Mouse (Mus musculus) CH12.LX (cell line): ENCODE results near the gene Vwc2. TPM values are rescaled to one million over a fixed set of nuclear protein-coding genes. Genes with fewer than 3 reads are reported as not detected.

Source experiments
- DNase-seq: peaks from one replicate; pipeline ENCODE4 v3.0.0-alpha.2; 2013; ENCODE audit errors: extremely low read depth
- H3K27ac ChIP-seq: 2 replicates; pipeline ENCODE4 v1.5.1; 2012; ENCODE audit warnings: low read depth, mild to moderate bottlenecking, control low read depth, moderate library complexity; ENCODE audit not compliant: insufficient read depth
- H3K27me3 ChIP-seq: replicated peaks from 2 replicates; pipeline ENCODE3; 2012; ENCODE audit warnings: inconsistent platforms
- H3K36me3 ChIP-seq, 2 experiments: replicated peaks in 1 of 2; 2 replicates each; pipeline versions ENCODE3 to v1.6.1; 2012; ENCODE audit warnings: inconsistent platforms in 1 of 2, low read length in 1 of 2, mild to moderate bottlenecking in 1 of 2, mixed read lengths in 1 of 2, moderate library complexity in 1 of 2; ENCODE audit not compliant: control insufficient read depth in 1 of 2, insufficient read depth in 1 of 2
- H3K4me1 ChIP-seq, 2 experiments: 2 replicates each; pipeline ENCODE4 v1.6.1; 2012; ENCODE audit warnings: inconsistent platforms in 1 of 2, moderate library complexity in 1 of 2; ENCODE audit not compliant: insufficient read depth in 2 of 2, control insufficient read depth in 1 of 2
- H3K4me2 ChIP-seq: 2 replicates; pipeline ENCODE4 v1.6.1; 2012; ENCODE audit warnings: low read depth, mild to moderate bottlenecking, control low read depth; ENCODE audit not compliant: poor library complexity, insufficient read depth, severe bottlenecking
- H3K4me3 ChIP-seq, 3 experiments: fragments of 150-350 bp in 1 of 3; sonication (generic) in 1 of 3; replicated peaks in 1 of 3; 2 replicates each; pipeline versions ENCODE3 to v1.5.1; 2011 to 2012; ENCODE audit warnings: low read depth in 2 of 3, low read length in 2 of 3, mild to moderate bottlenecking in 2 of 3, moderate library complexity in 2 of 3, control low read depth in 1 of 3, improper control_type of control experiment in 1 of 3, inconsistent platforms in 1 of 3, mixed read lengths in 1 of 3; ENCODE audit not compliant: poor library complexity in 1 of 3
- H3K79me2 ChIP-seq: replicated peaks from 2 replicates; pipeline ENCODE4 v1.6.1; 2012; ENCODE audit warnings: mild to moderate bottlenecking, moderate library complexity; ENCODE audit not compliant: control insufficient read depth, poor library complexity, insufficient read depth, severe bottlenecking; ENCODE audit errors: extremely low read depth
- H3K9ac ChIP-seq: 2 replicates; pipeline ENCODE4 v1.6.1; 2012; ENCODE audit warnings: low read depth, mild to moderate bottlenecking, control low read depth, moderate library complexity; ENCODE audit not compliant: insufficient read depth
- H3K9me3 ChIP-seq: replicated peaks from 2 replicates; pipeline ENCODE3; 2012; ENCODE audit warnings: low read length, inconsistent platforms, mixed read lengths
- BHLHE40 ChIP-seq: IDR thresholded peaks from 2 replicates; pipeline ENCODE4 v1.6.1; 2011; ENCODE audit warnings: mild to moderate bottlenecking, low read depth, low read length, improper control_type of control experiment
- CHD1 ChIP-seq: IDR thresholded peaks from 2 replicates; pipeline ENCODE4 v1.6.1; 2012; ENCODE audit warnings: low read depth, low read length, improper control_type of control experiment, inconsistent platforms
- CHD2 ChIP-seq: IDR thresholded peaks from 2 replicates; pipeline ENCODE4 v1.6.1; 2011; ENCODE audit warnings: low read length, improper control_type of control experiment
- ELF1 ChIP-seq: IDR thresholded peaks from 2 replicates; pipeline ENCODE4 v1.6.1; 2014; ENCODE audit warnings: low read depth, mild to moderate bottlenecking, inconsistent platforms, low read length, improper control_type of control experiment
- ETS1 ChIP-seq: conservative IDR thresholded peaks from 2 replicates; pipeline ENCODE4 v1.6.1; 2012; ENCODE audit warnings: low read depth, mild to moderate bottlenecking, inconsistent platforms, low read length, improper control_type of control experiment, moderate library complexity
- HCFC1 ChIP-seq: IDR thresholded peaks from 2 replicates; pipeline ENCODE4 v1.6.1; 2012; ENCODE audit warnings: low read depth, mild to moderate bottlenecking, inconsistent platforms, low read length, improper control_type of control experiment
- JUN ChIP-seq: IDR thresholded peaks from 2 replicates; pipeline ENCODE4 v1.6.1; 2011; ENCODE audit warnings: low read depth, mild to moderate bottlenecking, low read length, improper control_type of control experiment, moderate library complexity; ENCODE audit not compliant: insufficient read depth
- KAT2A ChIP-seq: IDR thresholded peaks from 2 replicates; pipeline ENCODE4 v1.6.1; 2012; ENCODE audit warnings: low read length, improper control_type of control experiment, inconsistent platforms; ENCODE audit not compliant: insufficient replicate concordance
- MAFK ChIP-seq: IDR thresholded peaks from 2 replicates; pipeline ENCODE4 v1.6.1; 2011; ENCODE audit warnings: low read length, improper control_type of control experiment; ENCODE audit not compliant: insufficient replicate concordance
- MAX ChIP-seq: IDR thresholded peaks from 2 replicates; pipeline ENCODE4 v1.6.1; 2011; ENCODE audit warnings: low read length, improper control_type of control experiment
- MEF2A ChIP-seq: IDR thresholded peaks from 2 replicates; pipeline ENCODE4 v1.6.1; 2014; ENCODE audit warnings: low read depth, mild to moderate bottlenecking, inconsistent platforms, low read length, improper control_type of control experiment, borderline replicate concordance
- MXI1 ChIP-seq: IDR thresholded peaks from 2 replicates; pipeline ENCODE4 v1.6.1; 2011; ENCODE audit warnings: mild to moderate bottlenecking, low read depth, low read length, improper control_type of control experiment
- RAD21 ChIP-seq: IDR thresholded peaks from 2 replicates; pipeline ENCODE4 v1.6.1; 2011; ENCODE audit warnings: low read depth, mild to moderate bottlenecking, low read length, improper control_type of control experiment, moderate library complexity
- SMC3 ChIP-seq: IDR thresholded peaks from 2 replicates; pipeline ENCODE4 v1.6.1; 2011; ENCODE audit warnings: low read depth, low read length, improper control_type of control experiment
- TBP ChIP-seq: conservative IDR thresholded peaks from 2 replicates; pipeline ENCODE4 v1.6.1; 2011; ENCODE audit warnings: low read depth, low read length, improper control_type of control experiment
- UBTF ChIP-seq: IDR thresholded peaks from 2 replicates; pipeline ENCODE4 v1.6.1; 2012; ENCODE audit warnings: low read depth, mild to moderate bottlenecking, inconsistent platforms, low read length, improper control_type of control experiment, moderate library complexity
- USF2 ChIP-seq: conservative IDR thresholded peaks from 2 replicates; pipeline ENCODE4 v1.6.1; 2011; ENCODE audit warnings: low read depth, low read length, improper control_type of control experiment
- ZC3H11A ChIP-seq: IDR thresholded peaks from 2 replicates; pipeline ENCODE4 v1.6.1; 2012; ENCODE audit warnings: low read depth, mild to moderate bottlenecking, inconsistent platforms, low read length, improper control_type of control experiment
- ZKSCAN1 ChIP-seq: IDR thresholded peaks from 2 replicates; pipeline ENCODE4 v1.6.1; 2012; ENCODE audit warnings: low read depth, inconsistent platforms, low read length, improper control_type of control experiment, borderline replicate concordance
- dilution Hi-C: fragments of 300-500 bp; cut with MboI; formaldehyde crosslinking; loops from 2 replicates; pipeline ENCODE4 v1.14.3; 2020; ENCODE audit warnings: low sequenced_read_pairs; ENCODE audit not compliant: extremely low pct_unique_long_range_greater_than_20kb, extremely low pct_ligation_motif_present
- in situ Hi-C: fragments of 300-500 bp; cut with MboI; formaldehyde crosslinking; loops from 3 replicates; pipeline ENCODE4 v1.14.3; 2019; ENCODE audit warnings: low sequenced_read_pairs, low pct_ligation_motif_present, low pct_unique_long_range_greater_than_20kb, mixed read lengths
- polyA plus RNA-seq: library from polyadenylated mRNA; unstranded; fragments of >175 nt; gene quantifications from 2 replicates; pipeline ENCODE4 v1.2.1, GENCODE M21; 2012; ENCODE audit warnings: low read depth; ENCODE audit not compliant: insufficient read length
- total RNA-seq, 2 experiments: library from RNA; depleted of rRNA; stranded (reverse); fragments of 300-350 nt in 1 of 2; fragments of >200 nt in 1 of 2; gene quantifications; 2 replicates each; pipeline ENCODE4 v1.2.3; 2012 to 2014

The Vwc2 gene
- total and polyA plus RNA-seq, 3 experiments, result 0.11 TPM; not detected in 2

- TF ChIP-seq ELF1 (no peak), ETS1 (no peak), MEF2A (no peak), ZKSCAN1 (no peak), JUN (no peak), BHLHE40 (no peak), ZC3H11A (no peak), UBTF (no peak), KAT2A (no peak), HCFC1 (no peak), RAD21 (no peak), CHD2 (no peak), SMC3 (no peak), MAFK (no peak), MXI1 (no peak), CHD1 (no peak), TBP (no peak), USF2 (no peak), MAX (no peak)
- TF ChIP-seq, all 38 proteins: peak for 0
- in situ Hi-C loops (no loop called here), dilution Hi-C loops (no loop called here)
- Histone ChIP-seq H3K27ac (no peak overlapping the region), H3K9me3 (no peaks in the 10 kb centered on the region), H3K36me3 (no peaks in the 10 kb centered on the region), H3K4me2 (no peak overlapping the region), H3K9ac (no peak overlapping the region), H3K4me3 (no peak overlapping the region), H3K79me2 (no peaks in the 10 kb centered on the region), H3K27me3 (no peaks in the 10 kb centered on the region), H3K4me1 (no peaks in the 10 kb centered on the region)
- no peak for DNase-seq
Observed at GRCm38 (mm10) chr11:11283512-11283911, 169.5 kb downstream of the Vwc2 start.
